Mouse (Mus musculus) limb, embryonic 10.5 days (tissue): ENCODE data around the gene Gm30302. TPM values are rescaled to one million over a fixed set of nuclear protein-coding genes. Genes with fewer than 3 reads are reported as not detected.
"Not testable (repeated sequence)": the region's sequence is repeated elsewhere in the genome, so short reads cannot be mapped to it uniquely, and the experiment has no call there.

Experiments
- DNase-seq: peaks from one replicate; pipeline ENCODE4 v3.0.0-alpha.2; 2017; ENCODE audit warnings: low spot score
- H3K27ac ChIP-seq: fragments of 300-500 bp; sonication (generic); 2 replicates; pipeline ENCODE4 v1.5.1; 2016; ENCODE audit warnings: mild to moderate bottlenecking
- H3K27me3 ChIP-seq: fragments of 300-500 bp; sonication (generic); 2 replicates; pipeline ENCODE4 v1.6.1; 2016; ENCODE audit warnings: low read depth, mild to moderate bottlenecking; ENCODE audit not compliant: poor library complexity, severe bottlenecking
- H3K36me3 ChIP-seq: fragments of 300-500 bp; sonication (generic); 2 replicates; pipeline ENCODE4 v1.6.1; 2016; ENCODE audit warnings: mild to moderate bottlenecking, moderate library complexity
- H3K4me1 ChIP-seq: fragments of 300-500 bp; sonication (generic); 2 replicates; pipeline ENCODE4 v1.6.1; 2016
- H3K4me3 ChIP-seq: fragments of 300-500 bp; sonication (generic); 2 replicates; pipeline ENCODE4 v1.5.1; 2016; ENCODE audit warnings: mild to moderate bottlenecking, moderate library complexity
- H3K9me3 ChIP-seq: fragments of 300-500 bp; sonication (generic); replicated peaks from 2 replicates; pipeline ENCODE4 v1.6.1; 2016; ENCODE audit warnings: mild to moderate bottlenecking
- WGBS: fragments of 180-500 bp; shearing (Covaris S2); methylation state at CpG from one replicate; pipeline ENCODE4 v1.1.7; 2016; 5-methylcytosine and 5-hydroxymethylcytosine counted together
- polyA plus RNA-seq: library from polyadenylated mRNA; unstranded; fragments of >200 nt; fragmentation: Nextera tagmentation; extraction: Ambion mirVana; gene quantifications from 2 replicates; pipeline ENCODE4 v1.2.1, GENCODE M21; 2016

The Gm30302 gene
- not detected in 2 replicates for polyA plus RNA-seq

DNA sequence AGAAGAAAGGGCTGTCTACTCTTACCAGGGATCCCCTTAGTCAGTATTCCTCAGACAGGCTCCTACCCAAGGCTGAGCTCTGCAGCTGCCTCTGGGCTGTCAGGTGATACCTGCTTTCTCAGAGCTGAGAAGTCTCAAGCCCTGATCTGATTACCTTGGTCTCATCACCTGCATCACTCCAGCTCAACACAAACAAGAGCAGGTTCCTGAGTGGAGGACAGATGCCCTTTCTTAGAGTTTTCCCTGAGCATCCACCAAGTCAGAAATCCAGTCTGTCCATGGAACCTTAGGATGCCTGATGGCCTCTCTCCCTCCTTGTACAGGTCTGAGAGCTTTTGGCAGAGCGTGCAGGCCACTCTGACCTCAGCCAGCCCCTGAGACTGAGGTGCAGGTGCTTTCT is at the start of gene Gm30302:
Gm30302 (minus strand) TSS at position 101 of the 400 bp plus-strand sequence.
- no peaks in the 10 kb centered on the region for H3K27me3 ChIP-seq
- no peak for DNase-seq
- WGBS = 96% methylated on average over 1 of the region's 1 CpGs
- no peak within 1 kb of the TSS for H3K4me3 ChIP-seq
- no peaks in the 10 kb centered on the region for H3K4me1 ChIP-seq
- no peak within 1 kb of the TSS for H3K27ac ChIP-seq
- H3K36me3 ChIP-seq = no peaks in the 10 kb centered on the region
- no peaks in the 10 kb centered on the region for H3K9me3 ChIP-seq

DNA sequence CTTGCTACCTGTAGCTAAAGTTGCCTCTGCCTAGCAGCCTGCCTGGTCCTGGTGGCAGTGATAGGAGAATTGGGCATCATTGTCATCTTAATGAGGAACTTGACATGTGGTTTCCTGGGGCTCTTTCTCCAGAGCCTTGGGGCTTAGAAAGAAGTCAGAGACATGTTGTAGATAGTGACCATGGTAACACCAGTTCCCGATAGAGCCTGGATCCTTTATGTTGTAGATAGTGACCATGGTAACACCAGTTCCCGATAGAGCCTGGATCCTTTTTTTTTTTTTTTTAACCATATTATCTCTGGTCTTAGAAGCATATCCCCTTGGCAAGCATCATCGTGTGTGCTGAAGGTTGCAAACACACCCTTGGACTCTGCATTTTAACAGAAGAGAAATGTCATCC is 48.0 kb upstream of the Gm30302 start:
- Histone ChIP-seq H3K9me3 (no peaks in the 10 kb centered on the region), H3K4me3 (no peak overlapping the region), H3K27ac (no peak overlapping the region), H3K27me3 (no peaks in the 10 kb centered on the region), H3K4me1 (no peaks in the 10 kb centered on the region), H3K36me3 (no peaks in the 10 kb centered on the region)
- DNase-seq = no peak
- 90% methylated on average over 3 of the region's 3 CpGs for WGBS

DNA sequence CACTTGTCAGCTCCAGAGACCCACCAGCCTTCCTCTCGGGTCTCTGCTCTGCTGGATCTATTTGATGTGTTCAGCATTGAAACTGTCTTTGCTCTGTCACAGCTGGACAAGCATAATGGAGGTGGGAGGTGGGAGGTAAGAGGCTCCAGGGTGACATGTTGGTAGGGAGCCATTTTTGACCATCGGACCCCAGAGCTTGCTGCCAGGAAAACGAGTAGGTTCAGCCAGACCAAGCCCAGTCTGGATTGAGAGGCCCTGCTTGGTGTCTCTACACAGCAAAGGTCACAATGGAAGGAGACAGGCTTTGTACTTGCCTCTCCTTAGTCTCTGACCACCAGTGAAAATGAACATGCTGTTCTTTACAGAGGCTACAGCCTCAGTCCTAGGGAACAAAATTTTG is 47.3 kb upstream of the Gm30302 start:
- no peak overlapping the region for H3K27ac ChIP-seq
- 81% methylated on average over 3 of the region's 3 CpGs for WGBS
- H3K4me3 ChIP-seq = no peak overlapping the region
- H3K27me3 ChIP-seq = no peaks in the 10 kb centered on the region
- H3K36me3 ChIP-seq = no peaks in the 10 kb centered on the region
- H3K9me3 ChIP-seq = no peaks in the 10 kb centered on the region
- no peak for DNase-seq
- no peaks in the 10 kb centered on the region for H3K4me1 ChIP-seq

DNA sequence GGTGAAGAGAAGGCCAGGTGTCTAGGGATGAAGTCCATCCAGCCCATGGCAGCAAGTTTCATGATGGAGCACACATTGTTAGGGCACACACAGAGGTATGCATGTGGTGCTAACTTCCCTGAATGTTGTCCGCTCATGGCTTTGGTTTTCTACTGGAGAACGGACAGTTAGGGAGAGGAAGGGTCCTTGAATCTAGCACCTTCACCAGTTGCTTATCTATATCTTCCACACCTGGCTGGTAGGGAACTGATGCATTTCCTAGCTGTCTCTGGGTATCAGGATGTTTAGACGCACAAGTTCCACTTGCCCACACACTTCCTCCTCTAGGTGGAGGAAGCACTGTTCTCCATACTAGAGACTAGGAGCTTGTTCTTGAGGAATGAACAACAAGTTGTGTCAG is 46.9 kb upstream of the Gm30302 start:
- DNase-seq = no peak
- H3K36me3 ChIP-seq = no peaks in the 10 kb centered on the region
- H3K4me3 ChIP-seq = no peak overlapping the region
- no peaks in the 10 kb centered on the region for H3K27me3 ChIP-seq
- 99% methylated on average over 3 of the region's 3 CpGs for WGBS
- no peaks in the 10 kb centered on the region for H3K4me1 ChIP-seq
- H3K9me3 ChIP-seq = no peaks in the 10 kb centered on the region
- no peak overlapping the region for H3K27ac ChIP-seq

DNA sequence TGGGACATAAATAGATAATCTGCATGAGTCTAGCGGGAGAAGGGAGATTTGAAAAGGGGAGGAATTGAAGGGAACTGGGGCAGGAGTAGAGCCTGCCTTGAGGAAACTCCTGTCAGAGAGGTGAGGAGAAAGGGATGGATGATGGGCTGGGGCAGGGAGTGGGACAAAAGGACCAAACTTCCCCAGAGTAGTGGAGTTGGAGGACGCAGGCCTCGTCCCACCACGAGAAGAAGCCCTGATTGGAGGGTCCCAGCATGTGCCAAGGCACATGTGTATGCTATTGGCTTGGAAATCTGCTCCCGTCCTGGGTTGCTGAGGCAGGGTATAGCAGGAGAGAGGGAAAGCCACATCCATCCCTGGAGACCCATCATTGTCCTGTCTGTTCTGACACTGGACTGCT is 45.3 kb upstream of the Gm30302 start:
- no peak for DNase-seq
- Histone ChIP-seq H3K9me3 (no peaks in the 10 kb centered on the region), H3K27me3 (no peaks in the 10 kb centered on the region), H3K36me3 (no peaks in the 10 kb centered on the region), H3K4me1 (no peaks in the 10 kb centered on the region), H3K27ac (no peak overlapping the region), H3K4me3 (no peak overlapping the region)
- WGBS = 81% methylated on average over 5 of the region's 5 CpGs

DNA sequence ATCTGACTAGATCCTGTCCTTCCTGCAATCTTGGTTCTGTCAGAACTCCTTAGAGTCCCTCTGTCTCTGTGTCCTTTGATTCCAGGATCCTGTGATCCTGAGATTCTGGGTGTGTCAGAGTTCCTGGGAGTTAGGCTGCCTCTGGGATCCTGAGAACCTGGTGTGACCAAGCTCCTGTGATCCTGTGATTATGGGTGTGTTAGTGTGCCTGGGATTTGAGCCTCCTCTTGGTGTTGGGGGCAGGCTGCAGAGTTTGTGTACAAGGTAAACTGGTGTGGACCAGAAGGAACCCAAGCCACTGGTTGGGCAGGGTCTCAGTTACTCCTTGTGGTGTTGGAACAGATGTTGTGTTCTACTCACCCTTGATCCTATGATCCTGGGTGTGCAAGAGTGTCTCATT is 42.4 kb upstream of the Gm30302 start:
- Histone ChIP-seq H3K4me1 (no peaks in the 10 kb centered on the region), H3K4me3 (no peak overlapping the region), H3K9me3 (no peaks in the 10 kb centered on the region), H3K27ac (no peak overlapping the region), H3K27me3 (no peaks in the 10 kb centered on the region), H3K36me3 (no peaks in the 10 kb centered on the region)
- peak; percentile 15 for DNase-seq

DNA sequence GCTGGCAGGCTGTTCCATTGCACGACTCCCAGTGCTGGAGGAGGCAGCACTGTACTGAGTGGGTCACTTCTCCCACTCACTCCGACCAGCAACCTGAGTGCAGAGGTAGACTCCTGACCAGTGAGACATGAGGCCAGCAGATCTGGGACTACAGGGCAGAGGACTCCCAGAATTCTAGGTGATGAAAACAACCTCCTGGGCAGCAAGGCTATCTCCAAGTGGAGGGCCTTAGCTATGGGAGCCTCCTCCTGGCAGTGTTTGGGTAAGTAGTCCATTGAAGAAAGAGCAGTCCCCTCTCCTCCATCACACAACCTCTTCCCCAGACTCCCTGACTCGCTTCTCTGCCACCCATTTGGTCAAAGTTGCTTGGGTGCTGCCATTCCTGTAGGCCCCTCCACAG is 31.6 kb upstream of the Gm30302 start:
- Histone ChIP-seq H3K9me3 (no peaks in the 10 kb centered on the region), H3K27ac (no peak overlapping the region), H3K36me3 (no peaks in the 10 kb centered on the region), H3K4me1 (no peaks in the 10 kb centered on the region), H3K4me3 (no peak overlapping the region), H3K27me3 (no peaks in the 10 kb centered on the region)
- 80% methylated on average over 3 of the region's 3 CpGs for WGBS
- no peak for DNase-seq

DNA sequence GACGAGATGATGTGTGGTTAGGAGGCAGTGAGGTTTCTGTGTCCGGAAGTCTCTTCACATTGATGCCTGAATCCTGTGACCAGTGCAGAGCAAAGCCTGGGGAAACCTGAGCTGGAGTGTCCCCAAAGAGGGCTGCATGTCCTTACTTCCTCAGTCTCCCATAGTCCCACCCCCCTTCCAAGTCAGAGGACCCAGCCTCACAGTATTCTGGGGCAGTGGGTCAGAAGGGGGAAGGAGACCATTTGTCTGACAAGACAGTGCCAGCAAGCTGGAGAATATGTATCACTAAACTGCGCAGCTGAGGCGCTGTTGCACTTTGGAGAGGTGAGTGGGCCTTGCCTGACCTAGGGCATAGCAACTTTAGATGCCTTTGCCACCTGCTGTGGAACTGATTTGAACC is 26.5 kb upstream of the Gm30302 start:
- no peak for DNase-seq
- H3K36me3 ChIP-seq = no peaks in the 10 kb centered on the region
- H3K27me3 ChIP-seq = no peaks in the 10 kb centered on the region
- H3K27ac ChIP-seq = no peak overlapping the region
- no peaks in the 10 kb centered on the region for H3K4me1 ChIP-seq
- 89% methylated on average over 4 of the region's 4 CpGs for WGBS
- H3K4me3 ChIP-seq = no peak overlapping the region
- no peaks in the 10 kb centered on the region for H3K9me3 ChIP-seq

DNA sequence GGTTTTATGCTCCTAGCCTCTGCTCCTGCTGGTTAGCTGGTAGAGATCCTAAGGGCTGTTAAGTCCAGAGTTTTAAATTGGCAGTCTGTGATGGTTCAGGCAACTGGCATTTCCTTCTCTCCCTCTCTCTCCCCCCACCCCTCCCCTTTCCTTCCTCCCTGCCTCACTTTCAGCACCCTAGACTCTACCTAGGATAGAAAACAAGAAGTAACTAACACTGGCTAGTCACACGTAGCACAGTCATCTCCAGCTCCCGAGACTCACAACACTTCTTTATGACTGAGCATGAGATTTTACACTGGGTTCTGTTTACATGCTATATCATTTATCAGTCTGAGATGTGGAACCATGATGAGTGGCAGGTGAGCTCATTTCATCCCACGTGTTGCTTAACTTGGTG is 16.2 kb upstream of the Gm30302 start:
- H3K27ac ChIP-seq = no peak overlapping the region
- DNase-seq = no peak
- H3K9me3 ChIP-seq = no peaks in the 10 kb centered on the region
- H3K36me3 ChIP-seq = no peaks in the 10 kb centered on the region
- H3K4me3 ChIP-seq = no peak overlapping the region
- 89% methylated on average over 3 of the region's 3 CpGs for WGBS
- H3K27me3 ChIP-seq = no peaks in the 10 kb centered on the region
- no peaks in the 10 kb centered on the region for H3K4me1 ChIP-seq

DNA sequence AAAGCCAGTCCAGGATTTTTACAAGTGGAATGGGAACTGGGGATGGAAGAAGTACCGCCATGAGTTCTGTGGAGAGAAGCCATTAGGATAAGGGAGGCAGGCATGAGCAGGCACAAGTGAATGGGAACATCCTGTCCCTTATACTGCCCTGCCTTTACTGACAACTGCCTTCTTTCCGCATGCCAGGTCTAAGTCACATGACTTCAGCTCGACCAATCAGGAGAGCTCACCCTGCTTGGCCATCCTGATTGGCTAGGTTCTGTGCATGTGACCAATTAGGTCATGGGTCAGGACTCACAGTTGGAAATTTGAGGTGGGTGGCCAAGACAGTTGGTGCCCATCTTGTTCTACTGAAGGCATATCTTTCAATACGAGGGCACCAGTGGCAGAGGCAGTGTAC is 15.6 kb upstream of the Gm30302 start:
- WGBS = 91% methylated on average over 4 of the region's 4 CpGs
- H3K27me3 ChIP-seq = no peaks in the 10 kb centered on the region
- H3K4me3 ChIP-seq = no peak overlapping the region
- H3K27ac ChIP-seq = no peak overlapping the region
- H3K4me1 ChIP-seq = no peaks in the 10 kb centered on the region
- H3K9me3 ChIP-seq = no peaks in the 10 kb centered on the region
- no peak for DNase-seq
- no peaks in the 10 kb centered on the region for H3K36me3 ChIP-seq

DNA sequence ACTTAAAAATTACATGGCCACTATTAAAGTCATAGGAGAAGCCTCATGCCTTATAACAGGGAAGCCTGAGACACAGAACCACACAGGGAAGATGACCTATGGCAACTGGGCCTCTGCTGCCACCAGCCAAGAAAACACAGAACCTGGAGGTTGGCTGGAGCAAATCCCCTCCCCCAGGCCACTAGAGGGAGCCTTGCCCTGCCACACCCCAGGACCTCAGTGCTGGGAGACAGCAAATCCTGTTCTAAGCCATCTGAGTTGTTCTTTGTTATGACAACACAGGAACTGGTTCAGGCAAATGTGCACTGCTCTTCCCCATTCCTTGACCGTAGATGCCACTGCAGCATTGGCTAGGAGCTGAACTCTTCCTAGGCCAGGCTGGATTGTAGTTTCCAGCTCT is 8.3 kb upstream of the Gm30302 start:
- Histone ChIP-seq H3K36me3 (no peaks in the 10 kb centered on the region), H3K4me3 (no peak overlapping the region), H3K27ac (no peak overlapping the region), H3K4me1 (no peaks in the 10 kb centered on the region), H3K27me3 (no peaks in the 10 kb centered on the region), H3K9me3 (no peaks in the 10 kb centered on the region)
- DNase-seq = no peak
- WGBS = 85% methylated on average over 1 of the region's 1 CpGs

DNA sequence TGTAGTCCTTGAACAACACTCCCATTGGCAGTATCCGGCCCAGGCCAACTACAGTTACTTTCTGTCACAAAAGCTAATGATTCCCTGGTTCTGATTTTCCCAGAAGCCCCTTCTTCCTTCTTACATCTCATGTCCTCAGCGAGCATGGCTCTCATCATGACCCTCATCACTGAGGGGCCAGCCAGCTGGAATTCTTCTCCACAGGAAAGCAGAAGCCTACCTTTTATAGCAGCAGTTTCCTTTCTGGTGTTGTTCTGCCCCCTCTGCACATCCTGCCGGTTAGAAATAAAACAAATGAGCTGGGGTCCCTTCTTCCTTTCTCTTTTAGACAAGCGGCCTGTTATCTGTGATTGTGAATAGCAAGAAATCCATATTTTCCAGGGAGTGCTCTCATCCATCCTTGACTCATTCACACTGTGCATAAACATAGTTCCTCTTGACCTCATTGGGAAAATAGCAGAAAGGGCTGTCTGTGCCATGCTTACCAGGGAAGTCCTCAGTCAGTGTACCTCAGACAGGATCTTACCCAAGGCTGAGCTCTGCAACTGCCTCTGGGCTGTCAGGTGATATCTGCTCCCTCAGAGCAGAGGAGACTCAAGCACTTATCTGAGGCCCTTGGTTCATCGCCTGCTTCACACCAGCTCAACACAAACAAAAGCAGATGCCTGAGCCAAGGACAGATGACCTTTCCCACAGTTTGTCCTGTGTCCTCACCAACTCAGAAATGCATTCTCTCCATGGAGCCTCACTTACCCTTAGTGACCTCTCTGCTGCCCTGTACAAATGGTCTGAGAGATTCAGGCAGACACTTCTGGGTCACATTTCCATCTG is 10.0 kb downstream of the Gm30302 start:
- H3K27me3 ChIP-seq = no peaks in the 10 kb centered on the region
- peaks cover 8% of the 10 kb centered on the region for H3K4me1 ChIP-seq
- no peak overlapping the region for H3K4me3 ChIP-seq
- H3K27ac ChIP-seq = no peak overlapping the region
- no peak for DNase-seq
- 69% methylated on average over 5 of the region's 5 CpGs for WGBS
- H3K36me3 ChIP-seq = no peaks in the 10 kb centered on the region
- no peaks in the 10 kb centered on the region for H3K9me3 ChIP-seq

DNA sequence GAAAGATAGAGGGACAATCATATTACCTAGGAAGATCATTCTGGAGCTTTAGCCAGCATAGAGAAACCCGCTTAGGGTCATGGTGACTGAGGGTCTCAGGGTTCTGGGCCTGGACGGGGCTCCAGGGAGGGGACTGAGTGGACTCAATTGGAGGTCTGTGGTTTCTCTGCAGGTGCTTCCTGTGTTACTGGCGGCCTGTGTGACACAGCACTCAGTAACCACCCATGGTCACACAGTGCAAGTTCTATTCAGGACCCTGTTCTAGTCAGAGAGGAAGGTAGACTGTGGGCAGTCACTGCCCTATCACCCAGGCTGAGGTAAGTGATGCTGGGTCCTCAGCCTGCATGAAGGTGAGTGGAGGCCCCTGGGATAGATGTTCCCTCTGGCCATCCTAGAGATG is 14.9 kb downstream of the Gm30302 start:
- no peak overlapping the region for H3K4me3 ChIP-seq
- WGBS = 88% methylated on average over 3 of the region's 3 CpGs
- no peaks in the 10 kb centered on the region for H3K36me3 ChIP-seq
- H3K27ac ChIP-seq = no peak overlapping the region
- H3K27me3 ChIP-seq = no peaks in the 10 kb centered on the region
- no peak for DNase-seq
- peaks cover 5% of the 10 kb centered on the region; the same call in 1 of the 2 replicates for H3K4me1 ChIP-seq
- H3K9me3 ChIP-seq = no peaks in the 10 kb centered on the region

DNA sequence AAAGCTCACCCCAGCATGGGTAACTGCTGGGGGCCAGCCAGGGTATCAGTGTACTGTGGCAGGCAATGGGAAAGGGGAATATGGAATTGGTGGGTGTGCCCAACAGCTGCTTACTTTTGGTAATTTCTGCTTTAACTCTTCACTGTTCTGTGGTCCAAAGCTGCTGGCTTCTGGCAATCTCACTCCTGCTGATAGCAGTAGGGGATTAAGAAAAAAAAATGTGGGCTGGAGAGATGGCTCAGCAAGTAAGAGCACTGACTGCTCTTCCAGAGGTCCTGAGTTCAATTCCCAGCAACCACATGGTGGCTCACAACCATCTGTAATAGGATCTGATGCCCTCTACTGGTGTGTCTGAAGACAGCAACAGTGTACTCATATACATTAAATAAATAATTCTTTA is 27.3 kb downstream of the Gm30302 start:
- H3K4me3 ChIP-seq, H3K36me3 ChIP-seq, H3K27ac ChIP-seq, H3K27me3 ChIP-seq, H3K4me1 ChIP-seq, H3K9me3 ChIP-seq, DNase-seq: not testable (repeated sequence)
